In genomic region chr2:34406601-34407464, GRCm38 (mm10) we compare ENCODE assay signal across 8 mouse cellular contexts. TPM values are rescaled to one million over a fixed set of nuclear protein-coding genes. Genes with fewer than 3 reads are reported as not detected.
DNase-seq lines count a peak whose midpoint lies in the region; ATAC-seq lines count a peak whose summit lies in the region.

Mapkap1 (plus strand) TSS chr2:34406771.

- H3K4me2 ChIP-seq in heart, embryonic 14.5 days (ENCODE audit: low read length), result peak within 1 kb of the TSS; percentile 84
- peak within 1 kb of the TSS; percentile 85 for H3K4me2 ChIP-seq in liver, embryonic 13.5 days
- H3K4me2 ChIP-seq in stomach, embryonic 16.5 days (ENCODE audit: low read depth, low read length), result peak within 1 kb of the TSS; percentile 77

- peak within 1 kb of the TSS; percentile 87 to 92 for H3K4me3 ChIP-seq in heart, embryonic 14.5 days (ENCODE audit: control insufficient read depth in 1 of 2, insufficient read depth in 1 of 2, low read depth in 1 of 2, low read length in 2 of 2)
- H3K4me3 ChIP-seq in liver, embryonic 13.5 days (replicated peaks), result peak within 1 kb of the TSS; percentile 95
- peak within 1 kb of the TSS; percentile 97 for H3K4me3 ChIP-seq in stomach, embryonic 16.5 days (replicated peaks; ENCODE audit: low read length)

- peaks cover 2 to 12% of the 10 kb centered on the region in 2 experiments; a peak in 1 of 4 replicates for H3K4me1 ChIP-seq in heart, embryonic 14.5 days (ENCODE audit: control insufficient read depth in 2 of 2, insufficient read depth in 2 of 2, low read length in 2 of 2)
- H3K4me1 ChIP-seq in liver, embryonic 13.5 days (replicated peaks), result peaks cover 13% of the 10 kb centered on the region
- peaks cover 13% of the 10 kb centered on the region for H3K4me1 ChIP-seq in stomach, embryonic 16.5 days (ENCODE audit: control insufficient read depth, insufficient read depth, low read length)

- no peaks in the 10 kb centered on the region for H3K27me3 ChIP-seq in heart, embryonic 14.5 days (ENCODE audit: control insufficient read depth, insufficient read depth, low read length)
- no peaks in the 10 kb centered on the region for H3K27me3 ChIP-seq in liver, embryonic 13.5 days
- H3K27me3 ChIP-seq in stomach, embryonic 16.5 days (ENCODE audit: control insufficient read depth, insufficient read depth, low read length), result no peaks in the 10 kb centered on the region

- H3K9ac ChIP-seq in heart, embryonic 14.5 days (ENCODE audit: low read length), result peak within 1 kb of the TSS; percentile 88
- H3K9ac ChIP-seq in liver, embryonic 13.5 days, result peak within 1 kb of the TSS; percentile 94
- peak within 1 kb of the TSS; percentile 96 for H3K9ac ChIP-seq in stomach, embryonic 16.5 days (ENCODE audit: low read length)

- DNase-seq in c-Kit-negative CD71-positive TER-119-positive erythroid progenitor cells, embryonic 14.5 days (ENCODE audit: low read depth, low spot score), result peak; percentile 88
- peak; percentile 89 for DNase-seq in fibroblast of lung, adult 2 months (ENCODE audit: low read depth)
- peak; percentile 98 for DNase-seq in kidney, postnatal 14 days
- DNase-seq in liver, embryonic 13.5 days, result peak; percentile 97
- DNase-seq in neural tube, embryonic 10.5 days (ENCODE audit: extremely low spot score, low spot score), result peak; percentile 97

- H3K9me3 ChIP-seq in heart, embryonic 14.5 days (ENCODE audit: control insufficient read depth, low read length), result no peaks in the 10 kb centered on the region
- no peaks in the 10 kb centered on the region for H3K9me3 ChIP-seq in liver, embryonic 13.5 days (replicated peaks)
- no peaks in the 10 kb centered on the region for H3K9me3 ChIP-seq in stomach, embryonic 16.5 days (replicated peaks; ENCODE audit: control insufficient read depth, low read length)

- peak; percentile 100 for ATAC-seq in CD4-positive, CD25-positive, alpha-beta regulatory T cell, adult 4 months
- ATAC-seq in heart, embryonic 14.5 days (ENCODE audit: insufficient number of reproducible peaks, insufficient read depth, low FRiP score, low read depth), result peak; percentile 94
- ATAC-seq in liver, embryonic 13.5 days (ENCODE audit: low read depth), result peak; percentile 100
- ATAC-seq in stomach, embryonic 16.5 days (ENCODE audit: insufficient read depth, low FRiP score), result peak; percentile 98

- H3K27ac ChIP-seq in heart, embryonic 14.5 days (replicated peaks in 1 of 2; ENCODE audit: control insufficient read depth in 1 of 2, insufficient read depth in 1 of 2, low read depth in 2 of 2, low read length in 2 of 2), result peak within 1 kb of the TSS in 1 of 2 experiments; percentile 46; a peak in 2 of 4 replicates
- peak within 1 kb of the TSS; percentile 79 for H3K27ac ChIP-seq in liver, embryonic 13.5 days
- H3K27ac ChIP-seq in stomach, embryonic 16.5 days (ENCODE audit: low read length), result peak within 1 kb of the TSS; percentile 68

- H3K36me3 ChIP-seq in heart, embryonic 14.5 days (ENCODE audit: control insufficient read depth, insufficient read depth, low read length), result no peaks in the 10 kb centered on the region
- H3K36me3 ChIP-seq in liver, embryonic 13.5 days, result no peaks in the 10 kb centered on the region
- no peaks in the 10 kb centered on the region for H3K36me3 ChIP-seq in stomach, embryonic 16.5 days (ENCODE audit: control insufficient read depth, insufficient read depth, low read length)

- under 1% methylated on average over 67 of the region's 68 CpGs for WGBS in heart, embryonic 14.5 days
- WGBS in liver, embryonic 13.5 days (ENCODE audit: insufficient replicate concordance), result under 1% methylated on average over 68 of the region's 68 CpGs
- WGBS in stomach, embryonic 16.5 days, result under 1% methylated on average over 63 of the region's 68 CpGs

RNA-seq across cellular contexts. Expression of gene Mapkap1, which starts in this region (rescaled TPM):
- polyA plus RNA-seq in CD4-positive, CD25-positive, alpha-beta regulatory T cell, adult 4 months (2017; shearing (Covaris generic)), result 10 to 100 TPM; 24.0 to 26.0 TPM
- polyA plus RNA-seq in heart, embryonic 14.5 days (2014; fragmentation: Nextera tagmentation; extraction: Ambion mirVana), result 67.2 and 74.7 TPM in 2 replicates
- 38.3 and 41.3 TPM in 2 replicates for polyA plus RNA-seq in liver, embryonic 13.5 days (2015; fragmentation: Nextera tagmentation; extraction: Ambion mirVana)
- 66.9 and 72.6 TPM in 2 replicates for polyA plus RNA-seq in stomach, embryonic 16.5 days (2015; fragmentation: Nextera tagmentation; extraction: Ambion mirVana)
